7 mouse cellular contexts compared by ENCODE assay signal in genomic region chr1:25826771-25827170, GRCm38 (mm10). TPM values are rescaled to one million over a fixed set of nuclear protein-coding genes. Genes with fewer than 3 reads are reported as not detected.
DNase-seq lines count a peak whose midpoint lies in the region.

No protein-coding gene starts in this region.

- DNase-seq in ovary, postnatal 14 days (ENCODE audit: low spot score), result peak; percentile 5
- no peak for DNase-seq in ovary, adult 18-20 months (ENCODE audit: low spot score)
- DNase-seq in embryo, embryonic 11 days, result peak; percentile 62
- peak; percentile 63 to 77 for DNase-seq in layer of hippocampus, postnatal 14 days (ENCODE audit: low spot score in 2 of 2)
- peak; percentile 78 for DNase-seq in retina, embryonic 14.5 days (ENCODE audit: low spot score)
- DNase-seq in urinary bladder, postnatal 25 days (ENCODE audit: low spot score), result no peak
- DNase-seq in urinary bladder, postnatal 14 days (ENCODE audit: low spot score), result no peak

RNA-seq across cellular contexts. Expression of gene Adgrb3, which starts 2.7 kb away (rescaled TPM):
- total RNA-seq in layer of hippocampus, postnatal 14 days (2021), result 100 to 1,000 TPM; 108 to 120 TPM

Comparison
In these comparisons a context has a peak if more than half of its experiments do, and no peak if none do; other contexts are left out.
1. DNase-seq: peak in ovary, postnatal 14 days (single experiment), embryo, embryonic 11 days (single experiment), layer of hippocampus, postnatal 14 days (2 of 2) and retina, embryonic 14.5 days (single experiment); none in ovary, adult 18-20 months (single experiment), urinary bladder, postnatal 25 days (single experiment) and urinary bladder, postnatal 14 days (single experiment).